Mouse (Mus musculus): ENCODE measurements around the gene Olfr522. TPM values are rescaled to one million over a fixed set of nuclear protein-coding genes. Genes with fewer than 3 reads are reported as not detected.
"Not testable (repeated sequence)": the region's sequence is repeated elsewhere in the genome, so short reads cannot be mapped to it uniquely, and the experiment has no call there.

The Olfr522 gene
- polyA plus RNA-seq, 1 experiment from 2014 or later, result not detected

- no peaks in the 10 kb centered on the region for H3K9me3 ChIP-seq
- H3K4me3 ChIP-seq, result peak overlapping the region; percentile 47
- WGBS, result 4% methylated on average over 28 of the region's 28 CpGs
- no peak overlapping the region for H3K27ac ChIP-seq
- peaks cover 7% of the 10 kb centered on the region; the same call in 1 of the 2 replicates for H3K36me3 ChIP-seq
- no peak for DNase-seq (ENCODE audit: low spot score)
- peaks cover 69% of the 10 kb centered on the region for H3K27me3 ChIP-seq (ENCODE audit: insufficient read depth, poor library complexity, severe bottlenecking)
- H3K4me1 ChIP-seq, result peaks cover 17% of the 10 kb centered on the region
These were observed 11.2 kb downstream of the Olfr522 start for GRCm38 (mm10) chr7:140153383-140153782.

DNA sequence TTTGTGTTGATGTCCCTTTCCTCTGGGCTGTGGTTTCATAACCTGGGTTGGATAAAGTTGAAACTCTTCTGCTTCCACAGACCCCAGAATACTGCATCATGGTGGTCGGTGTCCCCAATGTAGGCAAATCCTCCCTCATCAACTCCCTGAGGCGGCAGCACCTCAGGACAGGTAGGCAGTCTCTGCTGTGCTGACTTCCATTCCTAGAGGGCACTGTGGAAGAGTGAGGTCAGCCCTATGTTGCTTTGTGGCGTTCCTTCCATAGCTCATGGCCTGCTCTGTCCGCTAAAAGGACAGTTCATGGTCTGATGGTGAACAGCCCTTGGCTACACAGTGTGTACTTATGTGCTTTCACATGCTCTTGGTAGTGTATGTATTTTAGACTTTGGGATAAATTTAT lies 20.0 kb downstream of the Olfr522 start:
- H3K4me1 ChIP-seq, result no peaks in the 10 kb centered on the region
- H3K27me3 ChIP-seq (ENCODE audit: insufficient read depth, poor library complexity, severe bottlenecking), result no peaks in the 10 kb centered on the region
- no peak for DNase-seq (ENCODE audit: low spot score)
- 81% methylated on average over 4 of the region's 4 CpGs for WGBS
- no peaks in the 10 kb centered on the region for H3K9me3 ChIP-seq
- no peak overlapping the region for H3K27ac ChIP-seq
- no peak overlapping the region for H3K4me3 ChIP-seq
- H3K36me3 ChIP-seq, result 0 out of 2 replicates have a peak, but pooled peaks cover 1% of the 10 kb centered on the region

DNA sequence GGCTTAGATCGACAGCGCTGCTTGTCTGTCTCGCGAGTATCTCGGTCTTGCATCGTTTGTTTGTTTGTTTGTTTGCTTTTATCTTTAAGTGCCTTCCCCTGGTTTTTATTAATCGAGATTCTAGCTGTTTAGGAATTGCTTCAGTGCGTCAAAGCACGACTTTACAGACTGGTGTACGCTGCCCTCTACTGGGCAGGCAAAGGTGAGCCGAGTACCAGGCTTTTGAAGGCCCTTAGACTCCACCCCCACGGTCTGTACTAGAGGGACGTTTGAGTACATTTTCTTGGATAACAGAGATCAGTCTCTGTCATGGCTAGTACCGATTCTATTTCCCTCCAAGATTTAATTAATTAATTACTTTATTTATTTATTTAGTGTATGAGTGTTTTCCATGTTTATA lies 23.2 kb downstream of the Olfr522 start:
- no peaks in the 10 kb centered on the region for H3K36me3 ChIP-seq
- no peak for DNase-seq (ENCODE audit: low spot score)
- H3K27ac ChIP-seq, result no peak overlapping the region
- 8% methylated on average over 14 of the region's 14 CpGs for WGBS
- peaks cover 7% of the 10 kb centered on the region; the same call in 1 of the 2 replicates for H3K4me1 ChIP-seq
- H3K4me3 ChIP-seq, result no peak overlapping the region
- H3K27me3 ChIP-seq (ENCODE audit: insufficient read depth, poor library complexity, severe bottlenecking), result no peaks in the 10 kb centered on the region
- H3K9me3 ChIP-seq, result no peaks in the 10 kb centered on the region

DNA sequence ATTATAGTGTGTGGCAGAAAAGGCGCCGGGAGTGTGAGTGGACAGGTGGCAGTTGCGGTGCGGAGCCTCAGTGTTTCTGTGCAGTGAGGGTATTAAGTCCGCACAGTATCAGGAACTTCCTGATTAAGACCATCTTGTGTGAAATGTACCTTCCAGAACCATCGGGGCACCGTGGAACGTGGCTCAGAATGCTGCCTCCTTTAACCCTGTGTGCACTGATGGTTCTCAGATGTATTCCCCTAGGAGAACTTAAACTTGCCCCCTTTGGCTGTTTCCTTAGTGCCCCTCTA lies 26.6 kb downstream of the Olfr522 start:
- Histone ChIP-seq H3K4me3 (peak overlapping the region; percentile 85), H3K4me1 (peaks cover 7% of the 10 kb centered on the region; the same call in 1 of the 2 replicates), H3K27ac (peak overlapping the region; percentile 95), H3K27me3 (ENCODE audit: insufficient read depth, poor library complexity, severe bottlenecking) (no peaks in the 10 kb centered on the region), H3K9me3 (no peaks in the 10 kb centered on the region), H3K36me3 (peaks cover 3% of the 10 kb centered on the region; the same call in 1 of the 2 replicates)
- WGBS, result 1% methylated on average over 8 of the region's 8 CpGs
- DNase-seq (ENCODE audit: low spot score), result no peak

DNA sequence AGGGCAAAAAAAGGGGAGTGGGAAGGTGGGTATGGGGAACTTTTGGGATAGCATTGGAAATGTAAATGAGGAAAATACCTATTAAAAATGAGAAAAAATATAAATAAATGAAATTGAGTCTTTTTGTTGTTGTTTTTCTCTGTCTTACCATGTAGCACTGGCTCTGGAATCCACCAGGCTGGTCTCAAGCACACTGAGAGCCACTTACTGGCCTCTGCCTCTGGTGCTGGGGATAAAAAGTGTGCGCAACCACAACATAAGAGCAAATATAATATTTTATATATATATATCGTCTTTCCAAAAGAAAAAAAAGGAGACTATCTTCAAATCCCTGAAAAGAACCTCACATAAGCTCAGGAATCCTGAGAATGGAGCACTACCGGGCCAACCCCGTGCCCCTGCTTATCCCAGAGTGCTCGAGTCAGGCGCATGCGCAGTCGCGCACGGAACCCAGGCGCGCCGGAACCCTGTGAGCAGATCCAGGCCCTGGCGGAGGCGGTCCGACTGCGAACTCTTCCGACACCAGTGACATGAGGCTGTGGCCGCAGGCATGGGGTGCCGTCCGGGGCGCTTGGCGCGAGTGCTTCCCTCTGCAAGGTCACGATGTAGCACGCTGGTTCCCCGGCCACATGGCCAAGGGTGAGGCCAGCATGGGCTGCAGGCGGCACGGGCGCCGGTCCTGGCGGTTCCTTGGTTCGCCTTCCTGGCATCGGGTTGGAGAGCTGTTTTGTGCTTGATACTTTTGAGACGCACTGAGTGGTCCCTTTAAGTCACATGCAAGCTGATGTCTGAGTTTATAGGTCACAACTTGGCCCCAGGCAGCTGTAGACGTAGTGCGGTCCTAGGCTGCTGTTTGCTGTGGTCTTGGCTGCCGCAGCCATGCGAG lies 27.2 kb downstream of the Olfr522 start, which contains the start of gene Mtg1:
Mtg1 (plus strand) TSS at position 430 of the 886 bp plus-strand sequence.
- Histone ChIP-seq H3K27ac (peak within 1 kb of the TSS; percentile 95), H3K4me1 (peaks cover 7% of the 10 kb centered on the region; the same call in 1 of the 2 replicates), H3K36me3 (peaks cover 3% of the 10 kb centered on the region; the same call in 1 of the 2 replicates), H3K4me3 (peak within 1 kb of the TSS; percentile 85), H3K9me3 (no peaks in the 10 kb centered on the region), H3K27me3 (ENCODE audit: insufficient read depth, poor library complexity, severe bottlenecking) (no peaks in the 10 kb centered on the region)
- WGBS, result 1% methylated on average over 39 of the region's 39 CpGs
- peak; percentile 98 for DNase-seq (ENCODE audit: low spot score)

DNA sequence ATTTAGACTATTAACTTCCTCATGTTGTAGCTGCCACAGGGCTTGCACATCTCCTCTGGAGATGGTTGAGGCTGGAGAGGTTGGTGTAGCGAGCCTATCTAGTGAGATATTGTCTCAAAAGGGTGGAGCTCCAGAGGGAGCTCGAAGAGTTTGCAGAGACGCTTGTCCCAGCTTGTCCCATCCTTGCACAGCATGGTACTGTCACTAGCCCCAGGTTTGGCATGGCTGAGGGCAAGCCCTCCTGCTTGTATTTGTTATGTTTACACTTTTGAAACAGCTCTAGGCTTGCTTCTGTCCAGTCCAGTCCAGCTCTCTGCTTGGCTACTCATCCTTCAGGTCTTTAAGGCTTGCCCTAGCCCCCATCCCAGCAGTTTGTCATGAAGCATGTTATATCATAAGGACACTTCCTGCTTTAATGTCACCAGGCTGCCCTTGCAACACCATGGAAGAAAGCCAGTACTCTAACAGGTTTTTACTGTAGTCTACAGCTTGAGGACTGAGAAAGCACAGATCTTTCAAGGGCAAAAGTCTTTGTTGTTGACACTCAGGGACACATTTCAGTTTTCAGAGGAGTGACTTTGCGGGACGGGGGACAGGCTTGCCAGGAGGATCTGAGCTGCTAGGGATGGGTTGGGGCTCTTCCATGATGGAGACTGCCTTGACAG lies 29.3 kb downstream of the Olfr522 start:
- Histone ChIP-seq H3K36me3 (peaks cover 12% of the 10 kb centered on the region), H3K4me3 (no peak overlapping the region), H3K9me3 (no peaks in the 10 kb centered on the region), H3K4me1 (peaks cover 7% of the 10 kb centered on the region; the same call in 1 of the 2 replicates), H3K27ac (no peak overlapping the region), H3K27me3 (ENCODE audit: insufficient read depth, poor library complexity, severe bottlenecking) (no peaks in the 10 kb centered on the region)
- no peak for DNase-seq (ENCODE audit: low spot score)
- 79% methylated on average over 5 of the region's 5 CpGs for WGBS

GRCm38 (mm10) chr7:140134033-140134432 lies 30.5 kb downstream of the Olfr522 start:
- not testable (repeated sequence) for DNase-seq (ENCODE audit: low spot score)

GRCm38 (mm10) chr7:140132184-140132583 lies 32.4 kb downstream of the Olfr522 start:
- not testable (repeated sequence) for H3K4me1 ChIP-seq; H3K9me3 ChIP-seq; H3K27ac ChIP-seq; H3K4me3 ChIP-seq; H3K27me3 ChIP-seq (ENCODE audit: insufficient read depth, poor library complexity, severe bottlenecking); DNase-seq (ENCODE audit: low spot score)
- H3K36me3 ChIP-seq, result peaks cover 25% of the 10 kb centered on the region
- WGBS, result 94% methylated on average over 7 of the region's 7 CpGs

More at GRCm38 (mm10) chr7:140134033-140134432, 30.5 kb downstream of the Olfr522 start:
- H3K9me3 ChIP-seq; H3K27me3 ChIP-seq (ENCODE audit: insufficient read depth, poor library complexity, severe bottlenecking); H3K27ac ChIP-seq; H3K4me3 ChIP-seq; H3K4me1 ChIP-seq: not testable (repeated sequence)
- WGBS, result 81% methylated on average over 7 of the region's 7 CpGs
- peaks cover 24% of the 10 kb centered on the region for H3K36me3 ChIP-seq

GRCm38 (mm10) chr7:140127911-140128310 lies 36.7 kb downstream of the Olfr522 start:
- DNase-seq (ENCODE audit: low spot score), result no peak
- Histone ChIP-seq H3K27ac (no peak overlapping the region), H3K4me3 (no peak overlapping the region), H3K27me3 (ENCODE audit: insufficient read depth, poor library complexity, severe bottlenecking) (no peaks in the 10 kb centered on the region), H3K36me3 (peaks cover 22% of the 10 kb centered on the region), H3K4me1 (peaks cover 13% of the 10 kb centered on the region), H3K9me3 (no peaks in the 10 kb centered on the region)
- 80% methylated on average over 2 of the region's 2 CpGs for WGBS

DNA sequence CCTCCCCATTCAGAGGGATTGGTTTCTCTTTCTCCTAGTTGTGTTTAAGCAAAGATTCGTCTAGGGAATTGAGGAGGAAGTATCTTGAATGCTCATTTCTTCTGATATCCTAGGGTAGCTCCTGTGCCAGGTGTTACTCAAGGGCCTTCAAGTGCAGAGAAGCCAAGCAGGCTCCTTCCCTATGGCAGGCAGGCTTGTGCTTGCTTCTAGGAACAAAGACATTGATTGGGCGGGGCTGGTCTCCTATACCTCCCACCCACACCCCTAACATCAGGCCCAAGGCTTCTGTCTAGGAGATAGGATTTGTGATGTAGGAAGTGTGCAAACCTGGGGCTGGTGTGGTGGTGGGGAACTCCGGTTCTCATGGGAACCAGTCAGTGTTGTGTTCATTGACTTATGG lies 37.6 kb downstream of the Olfr522 start:
- peaks cover 13% of the 10 kb centered on the region for H3K4me1 ChIP-seq
- H3K36me3 ChIP-seq, result peaks cover 22% of the 10 kb centered on the region
- H3K9me3 ChIP-seq, result no peaks in the 10 kb centered on the region
- H3K27ac ChIP-seq, result no peak overlapping the region
- no peak for DNase-seq (ENCODE audit: low spot score)
- H3K27me3 ChIP-seq (ENCODE audit: insufficient read depth, poor library complexity, severe bottlenecking), result no peaks in the 10 kb centered on the region
- 85% methylated on average over 3 of the region's 3 CpGs for WGBS
- no peak overlapping the region for H3K4me3 ChIP-seq

GRCm38 (mm10) chr7:140126022-140126350 lies 38.6 kb downstream of the Olfr522 start:
- DNase-seq (ENCODE audit: low spot score), result no peak
- 7% methylated on average over 5 of the region's 5 CpGs for WGBS
- peak overlapping the region; percentile 94 for H3K27ac ChIP-seq
- peaks cover 18% of the 10 kb centered on the region for H3K36me3 ChIP-seq
- no peaks in the 10 kb centered on the region for H3K9me3 ChIP-seq
- H3K27me3 ChIP-seq (ENCODE audit: insufficient read depth, poor library complexity, severe bottlenecking), result no peaks in the 10 kb centered on the region
- H3K4me3 ChIP-seq, result peak overlapping the region; percentile 82
- peaks cover 13% of the 10 kb centered on the region for H3K4me1 ChIP-seq

- H3K4me1 ChIP-seq, result peaks cover 13% of the 10 kb centered on the region
- H3K36me3 ChIP-seq, result peaks cover 15% of the 10 kb centered on the region
- peak overlapping the region; percentile 94 for H3K27ac ChIP-seq
- DNase-seq (ENCODE audit: low spot score), result peak; percentile 98
- peak overlapping the region; percentile 82 for H3K4me3 ChIP-seq
- no peaks in the 10 kb centered on the region for H3K9me3 ChIP-seq
- no peaks in the 10 kb centered on the region for H3K27me3 ChIP-seq (ENCODE audit: insufficient read depth, poor library complexity, severe bottlenecking)
- WGBS, result 2% methylated on average over 40 of the region's 40 CpGs
These were observed 39.1 kb downstream of the Olfr522 start for GRCm38 (mm10) chr7:140125278-140126021.

DNA sequence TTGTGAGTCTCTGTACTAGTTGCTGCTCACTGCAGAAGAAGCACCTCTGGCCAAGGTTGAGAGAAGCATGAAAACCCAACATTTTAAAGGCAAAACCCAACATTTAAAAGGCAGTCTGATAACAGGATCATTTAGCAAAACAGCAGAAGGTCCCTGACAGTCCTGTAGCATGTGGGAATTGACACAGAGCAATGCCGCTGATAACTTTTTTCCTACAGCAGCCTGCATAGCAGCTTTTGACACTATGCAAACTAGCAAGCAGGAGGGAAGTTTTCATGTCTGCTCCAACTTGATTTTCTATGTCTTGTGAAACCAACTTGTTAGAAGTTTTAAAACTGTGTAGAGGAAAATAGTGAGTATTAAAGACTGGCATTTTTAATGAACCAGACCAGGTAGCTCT lies 40.2 kb downstream of the Olfr522 start:
- Histone ChIP-seq H3K27me3 (ENCODE audit: insufficient read depth, poor library complexity, severe bottlenecking) (no peaks in the 10 kb centered on the region), H3K4me3 (no peak overlapping the region), H3K4me1 (peaks cover 13% of the 10 kb centered on the region), H3K9me3 (no peaks in the 10 kb centered on the region), H3K27ac (no peak overlapping the region), H3K36me3 (peaks cover 4% of the 10 kb centered on the region)
- WGBS, result 83% methylated on average over 1 of the region's 1 CpGs
- DNase-seq (ENCODE audit: low spot score), result no peak

Data from heart, embryonic 10.5 days (tissue).